Mouse (Mus musculus) central nervous system, embryonic 18 days (tissue): ENCODE results near the gene Gm5724. TPM values are rescaled to one million over a fixed set of nuclear protein-coding genes. Genes with fewer than 3 reads are reported as not detected.

Experiments
- polyA plus RNA-seq: library from polyadenylated mRNA; depleted of rRNA; stranded (reverse); fragments of >200 nt; gene quantifications from 2 replicates; pipeline ENCODE4 v1.2.3, GENCODE M21; 2012; rRNA removed

Gm5724 gene
- polyA plus RNA-seq, result not detected in 2 replicates

GRCm38 (mm10) chr6:141773710-141774109 lies at the start of gene Gm5724:
Gene Gm5724, minus strand, starts transcription at chr6:141773810.

Other genes starting within 250 kb of the Gm5724 start
- 30.9 and 32.9 TPM in 2 replicates for gene Slco1c1, start 249.4 kb downstream of the Gm5724 start, polyA plus RNA-seq
- gene Slco1b2, start 144.3 kb downstream of the Gm5724 start, polyA plus RNA-seq, result 0.11 and 0.16 TPM in 2 replicates
- gene Slco1a4, start 82.4 kb upstream of the Gm5724 start, polyA plus RNA-seq, result 1.1 and 1.8 TPM in 2 replicates
- not detected in 2 replicates for gene Slco1a1, start 173.2 kb upstream of the Gm5724 start, polyA plus RNA-seq
- gene Gm6614, start 237.6 kb upstream of the Gm5724 start, polyA plus RNA-seq, result 0.04 and 0.11 TPM in 2 replicates